Mouse (Mus musculus) intestine, embryonic 14.5 days (tissue): ENCODE results near the gene Oprl1. TPM values are rescaled to one million over a fixed set of nuclear protein-coding genes. Genes with fewer than 3 reads are reported as not detected.

Source experiments
- ATAC-seq: fragments of 200-750 bp; cut with Nextera tagmentation; replicated peaks from 2 replicates; pipeline ENCODE4 v1.8.0; 2017; ENCODE audit warnings: low read depth, moderate number of reproducible peaks, moderate TSS enrichment, moderate library complexity; ENCODE audit not compliant: low FRiP score, low TSS enrichment
- DNase-seq: peaks from one replicate; pipeline ENCODE4 v3.0.0-alpha.2; 2018; ENCODE audit warnings: low spot score
- H3K27ac ChIP-seq: fragments of 300-500 bp; sonication (generic); 2 replicates; pipeline ENCODE4 v1.5.1; 2014; ENCODE audit warnings: low read depth, mild to moderate bottlenecking, control low read depth
- H3K27me3 ChIP-seq: fragments of 300-500 bp; sonication (generic); replicated peaks from 2 replicates; pipeline ENCODE4 v1.6.1; 2014; ENCODE audit warnings: low read length, control low read depth; ENCODE audit not compliant: control insufficient read depth, insufficient read depth
- H3K36me3 ChIP-seq: fragments of 300-500 bp; sonication (generic); 2 replicates; pipeline ENCODE4 v1.6.1; 2014; ENCODE audit warnings: low read length, control low read depth; ENCODE audit not compliant: control insufficient read depth, insufficient read depth
- H3K4me1 ChIP-seq: fragments of 300-500 bp; sonication (generic); replicated peaks from 2 replicates; pipeline ENCODE4 v1.6.1; 2014; ENCODE audit warnings: low read length, control low read depth, mixed read lengths; ENCODE audit not compliant: control insufficient read depth, insufficient read depth
- H3K4me2 ChIP-seq: fragments of 300-500 bp; sonication (generic); 2 replicates; pipeline ENCODE4 v1.6.1; 2014; ENCODE audit warnings: low read length
- H3K4me3 ChIP-seq: fragments of 300-500 bp; sonication (generic); 2 replicates; pipeline ENCODE4 v1.5.1; 2014; ENCODE audit warnings: low read depth, low read length, control low read depth, mixed read lengths
- H3K9ac ChIP-seq: fragments of 300-500 bp; sonication (generic); 2 replicates; pipeline ENCODE4 v1.6.1; 2014; ENCODE audit warnings: mild to moderate bottlenecking, low read length
- H3K9me3 ChIP-seq: fragments of 300-500 bp; sonication (generic); 2 replicates; pipeline ENCODE4 v1.6.1; 2016; ENCODE audit warnings: low read length, control low read depth; ENCODE audit not compliant: control insufficient read depth
- WGBS: fragments of 180-500 bp; shearing (Covaris S2); extraction: QIAGEN DNeasy Blood & Tissue Kit; methylation state at CpG from one replicate; pipeline ENCODE4 v1.1.7; 2014; 5-methylcytosine and 5-hydroxymethylcytosine counted together
- polyA plus RNA-seq: library from polyadenylated mRNA; unstranded; fragments of >200 nt; fragmentation: Nextera tagmentation; extraction: Ambion mirVana; gene quantifications from 2 replicates; pipeline ENCODE4 v1.2.1, GENCODE M21; 2014

The Oprl1 gene
- polyA plus RNA-seq, 1 experiment from 2014 or later = 1.8 TPM

DNA sequence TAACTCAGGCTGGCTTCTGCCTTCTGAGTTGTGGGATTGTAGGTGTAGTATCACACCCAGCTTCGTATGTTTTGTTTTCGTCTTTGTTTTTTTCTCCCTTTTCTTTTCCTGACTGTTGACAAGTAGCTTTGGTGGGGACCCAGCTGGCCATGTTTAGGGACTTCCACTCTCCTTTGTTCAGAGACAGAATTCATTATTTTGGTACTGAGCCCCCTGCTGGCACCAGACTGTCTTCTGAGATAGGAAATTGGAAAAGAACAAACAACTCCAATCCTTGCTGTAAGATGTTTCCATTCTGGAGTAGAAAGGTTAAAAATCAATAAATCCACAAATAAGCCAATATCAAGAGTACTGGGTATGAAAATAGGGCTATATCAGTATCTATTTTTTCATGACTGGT is 38.4 kb upstream of the Oprl1 start:
- H3K36me3 ChIP-seq = no peaks in the 10 kb centered on the region
- WGBS = 70% methylated on average over 2 of the region's 2 CpGs
- peaks cover 25% of the 10 kb centered on the region for H3K27me3 ChIP-seq
- H3K4me2 ChIP-seq = no peak overlapping the region
- H3K4me3 ChIP-seq = no peak overlapping the region
- no peak overlapping the region for H3K9ac ChIP-seq
- no peak for DNase-seq
- peaks cover 11% of the 10 kb centered on the region; the same call in 1 of the 2 replicates for H3K4me1 ChIP-seq
- ATAC-seq = no peak
- H3K9me3 ChIP-seq = no peaks in the 10 kb centered on the region
- H3K27ac ChIP-seq = no peak overlapping the region

DNA sequence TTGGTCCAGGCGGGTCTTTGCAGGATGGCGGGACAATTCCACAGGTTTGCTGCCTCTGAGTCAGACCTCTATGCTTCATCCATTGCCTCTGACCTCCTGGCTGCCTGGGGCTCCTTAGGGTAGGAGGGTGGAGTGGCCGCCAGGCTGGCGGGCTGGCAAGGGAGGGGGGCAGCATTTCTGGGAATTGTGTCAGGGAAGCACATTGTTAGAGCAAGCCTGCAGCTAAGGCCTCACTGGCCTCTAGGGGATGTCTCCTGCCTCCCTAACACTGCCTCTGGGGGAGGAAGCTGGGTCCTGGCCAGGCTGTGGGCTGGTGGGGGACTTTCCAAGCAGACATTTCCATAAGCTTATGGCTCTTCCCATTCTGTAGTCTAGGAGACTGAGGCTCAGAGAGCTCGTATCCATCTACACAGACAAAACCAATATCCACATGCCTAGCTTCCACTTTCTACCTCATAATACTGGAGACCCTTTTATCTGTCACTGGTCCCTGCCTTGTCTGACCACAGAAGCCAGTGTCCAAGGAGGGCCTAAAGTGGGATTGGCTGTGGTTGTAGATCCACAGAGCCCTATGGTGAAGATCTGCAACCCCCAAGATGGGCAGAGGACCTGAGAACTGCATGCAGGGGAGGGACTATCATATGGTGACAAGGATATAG is 37.6 kb upstream of the Oprl1 start:
- Histone ChIP-seq H3K27me3 (peaks cover 17% of the 10 kb centered on the region), H3K27ac (no peak overlapping the region), H3K4me2 (no peak overlapping the region), H3K4me1 (peaks cover 11% of the 10 kb centered on the region; the same call in 1 of the 2 replicates), H3K9me3 (no peaks in the 10 kb centered on the region), H3K36me3 (no peaks in the 10 kb centered on the region), H3K4me3 (no peak overlapping the region), H3K9ac (no peak overlapping the region)
- WGBS = 74% methylated on average over 5 of the region's 5 CpGs
- no peak for ATAC-seq
- no peak for DNase-seq

DNA sequence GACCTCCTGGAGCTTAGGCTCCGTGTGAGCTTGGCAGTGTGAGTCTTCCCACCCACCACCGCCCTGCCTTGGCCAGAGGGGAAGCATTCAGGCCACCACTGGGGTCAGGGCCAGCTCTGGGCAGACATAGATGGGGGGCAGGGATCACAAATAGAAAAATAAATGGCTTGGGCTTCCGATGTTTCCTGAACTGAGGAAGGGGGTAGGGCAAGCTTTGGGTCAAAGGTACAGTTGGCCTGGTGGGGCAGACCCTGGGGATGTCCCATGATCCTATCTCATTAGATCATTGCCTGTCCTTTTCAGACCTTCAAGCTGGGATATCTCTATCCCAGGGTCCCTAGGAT is 37.1 kb upstream of the Oprl1 start:
- Histone ChIP-seq H3K4me3 (no peak overlapping the region), H3K36me3 (no peaks in the 10 kb centered on the region), H3K4me1 (peaks cover 11% of the 10 kb centered on the region; the same call in 1 of the 2 replicates), H3K27me3 (peaks cover 12% of the 10 kb centered on the region), H3K4me2 (no peak overlapping the region), H3K9ac (no peak overlapping the region), H3K9me3 (no peaks in the 10 kb centered on the region), H3K27ac (no peak overlapping the region)
- 42% methylated on average over 3 of the region's 3 CpGs for WGBS
- ATAC-seq = no peak
- DNase-seq = no peak

DNA sequence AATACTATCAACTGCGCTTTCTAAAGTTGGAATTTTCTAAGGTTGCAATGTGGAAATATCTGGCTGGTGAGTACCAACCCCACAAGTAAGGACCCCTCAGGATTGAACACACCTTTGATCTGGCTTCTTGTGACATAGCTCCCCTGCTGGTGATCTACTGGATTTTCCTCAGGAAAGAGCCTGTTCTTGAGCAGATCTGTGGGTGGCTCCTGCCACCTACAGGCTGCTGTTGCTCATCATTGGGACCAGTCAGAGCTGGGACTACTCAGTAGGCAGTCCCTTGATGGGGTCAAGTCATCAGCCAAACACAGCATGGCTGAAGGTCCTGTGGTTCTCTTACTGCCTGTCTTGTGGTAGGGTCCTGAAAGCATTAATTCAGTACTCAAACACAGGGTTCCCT is 36.0 kb upstream of the Oprl1 start:
- no peak overlapping the region for H3K27ac ChIP-seq
- no peak overlapping the region for H3K9ac ChIP-seq
- 17% methylated on average over 1 of the region's 1 CpGs for WGBS
- ATAC-seq (peak; percentile 69), DNase-seq (peak; percentile 76)
- H3K4me3 ChIP-seq = no peak overlapping the region
- H3K27me3 ChIP-seq = 0 out of 2 replicates have a peak, but pooled peaks cover 4% of the 10 kb centered on the region
- H3K4me1 ChIP-seq = peaks cover 11% of the 10 kb centered on the region; the same call in 1 of the 2 replicates
- H3K4me2 ChIP-seq = no peak overlapping the region
- H3K36me3 ChIP-seq = no peaks in the 10 kb centered on the region
- no peaks in the 10 kb centered on the region for H3K9me3 ChIP-seq

DNA sequence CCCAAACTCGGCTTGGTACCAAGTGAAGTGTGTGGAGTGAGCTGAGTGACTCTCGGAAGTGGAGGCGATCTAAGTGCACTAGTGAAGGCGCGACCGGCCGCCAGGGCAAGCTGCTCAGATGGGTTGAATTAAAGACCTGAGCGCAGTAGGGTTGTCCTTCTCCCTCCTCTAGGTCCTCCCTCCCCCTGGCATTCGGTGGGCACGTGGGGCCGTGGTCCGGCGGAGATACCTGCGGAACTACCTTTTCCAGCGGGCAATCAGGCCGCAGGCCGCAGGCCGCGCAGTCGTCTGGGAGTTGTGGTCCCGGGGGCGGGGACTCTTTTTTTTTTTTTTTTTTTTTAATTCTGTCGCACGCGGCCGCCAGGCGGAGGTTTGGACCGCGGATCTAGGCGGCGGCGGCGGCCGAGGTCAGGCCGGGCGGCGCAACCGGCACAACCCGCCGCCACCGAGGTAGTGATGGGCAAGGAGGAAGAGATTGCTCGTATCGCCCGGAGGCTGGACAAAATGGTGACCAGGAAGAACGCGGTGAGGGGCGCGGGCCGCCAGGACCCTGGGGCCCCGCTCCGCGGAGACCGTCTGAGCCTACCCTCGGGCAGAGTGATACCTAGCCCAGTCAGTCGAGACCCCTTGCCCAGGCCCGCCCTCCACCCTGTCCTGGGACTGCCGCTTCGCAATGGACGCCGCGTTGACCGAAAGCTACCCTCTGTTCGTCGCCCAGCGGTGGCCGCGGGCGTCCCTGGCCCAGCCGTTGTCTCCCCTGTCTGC is 34.7 kb upstream of the Oprl1 start, which contains the start of gene Tcea2:
Gene Tcea2, plus strand, starts transcription at position 360 of the 765 bp plus-strand sequence.
- peak; percentile 90 for DNase-seq
- H3K9me3 ChIP-seq = no peaks in the 10 kb centered on the region
- peak within 1 kb of the TSS; percentile 66 for H3K4me3 ChIP-seq
- H3K27me3 ChIP-seq = no peaks in the 10 kb centered on the region
- peak within 1 kb of the TSS; percentile 95 for H3K4me2 ChIP-seq
- H3K9ac ChIP-seq = peak within 1 kb of the TSS; percentile 84
- no peak within 1 kb of the TSS; the same call in 1 of the 2 replicates for H3K27ac ChIP-seq
- H3K4me1 ChIP-seq = peaks cover 11% of the 10 kb centered on the region; the same call in 1 of the 2 replicates
- ATAC-seq = peak; percentile 63
- H3K36me3 ChIP-seq = peaks cover 4% of the 10 kb centered on the region; the same call in 1 of the 2 replicates
- WGBS = under 1% methylated on average over 69 of the region's 69 CpGs

DNA sequence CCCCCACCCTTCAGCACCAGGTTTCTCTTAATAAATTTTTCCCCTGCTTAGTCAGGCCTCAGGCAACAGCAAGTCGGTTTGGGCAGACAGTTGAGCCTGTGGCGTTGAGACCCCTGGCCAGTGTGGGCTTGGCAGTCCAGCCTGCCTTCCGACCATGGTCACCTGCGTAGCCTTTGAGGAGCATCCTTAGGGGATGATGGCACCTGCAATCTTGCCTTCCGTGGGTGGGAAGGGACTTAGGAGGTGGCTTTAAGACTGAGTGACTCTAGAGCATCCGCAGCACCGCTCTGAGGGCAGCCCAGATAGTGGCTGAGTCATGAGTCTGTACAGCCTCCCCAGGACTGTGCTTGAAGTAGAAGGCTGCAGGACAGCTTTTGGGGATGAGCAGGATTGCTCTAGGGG is 34.1 kb upstream of the Oprl1 start:
- H3K9ac ChIP-seq = peak overlapping the region; percentile 84
- peaks cover 6% of the 10 kb centered on the region; the same call in 1 of the 2 replicates for H3K4me1 ChIP-seq
- no peaks in the 10 kb centered on the region for H3K9me3 ChIP-seq
- H3K27me3 ChIP-seq = no peaks in the 10 kb centered on the region
- DNase-seq (peak; percentile 75), ATAC-seq (peak; percentile 14)
- WGBS = 18% methylated on average over 7 of the region's 7 CpGs
- H3K4me2 ChIP-seq = peak overlapping the region; percentile 95
- peaks cover 6% of the 10 kb centered on the region; the same call in 1 of the 2 replicates for H3K36me3 ChIP-seq
- no peak overlapping the region; the same call in 1 of the 2 replicates for H3K27ac ChIP-seq
- peak overlapping the region; percentile 66 for H3K4me3 ChIP-seq

DNA sequence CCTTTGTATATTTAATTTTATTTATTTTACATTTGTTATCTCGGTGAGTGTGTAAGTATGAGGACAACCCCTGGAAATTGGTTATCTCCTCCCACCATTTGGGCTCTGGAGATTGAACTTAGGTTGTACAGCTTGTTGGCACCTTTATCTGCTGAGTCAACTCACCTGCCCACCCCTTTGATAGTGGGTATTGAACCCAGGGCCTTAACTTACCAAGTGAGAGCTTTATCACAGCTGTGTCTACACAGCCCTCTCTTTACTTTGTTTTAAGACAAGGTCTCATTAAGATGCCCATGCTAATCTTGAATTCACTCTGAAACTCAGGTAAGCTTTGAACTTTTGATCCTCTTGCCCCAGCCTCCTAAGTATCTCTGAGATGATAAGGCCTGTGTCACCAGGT is 32.8 kb upstream of the Oprl1 start:
- Histone ChIP-seq H3K4me1 (peaks cover 6% of the 10 kb centered on the region; the same call in 1 of the 2 replicates), H3K9ac (no peak overlapping the region), H3K27ac (no peak overlapping the region), H3K27me3 (no peaks in the 10 kb centered on the region), H3K4me3 (no peak overlapping the region), H3K9me3 (no peaks in the 10 kb centered on the region), H3K36me3 (peaks cover 19% of the 10 kb centered on the region), H3K4me2 (no peak overlapping the region)
- DNase-seq = no peak
- ATAC-seq = no peak
- WGBS = 71% methylated on average over 1 of the region's 1 CpGs

DNA sequence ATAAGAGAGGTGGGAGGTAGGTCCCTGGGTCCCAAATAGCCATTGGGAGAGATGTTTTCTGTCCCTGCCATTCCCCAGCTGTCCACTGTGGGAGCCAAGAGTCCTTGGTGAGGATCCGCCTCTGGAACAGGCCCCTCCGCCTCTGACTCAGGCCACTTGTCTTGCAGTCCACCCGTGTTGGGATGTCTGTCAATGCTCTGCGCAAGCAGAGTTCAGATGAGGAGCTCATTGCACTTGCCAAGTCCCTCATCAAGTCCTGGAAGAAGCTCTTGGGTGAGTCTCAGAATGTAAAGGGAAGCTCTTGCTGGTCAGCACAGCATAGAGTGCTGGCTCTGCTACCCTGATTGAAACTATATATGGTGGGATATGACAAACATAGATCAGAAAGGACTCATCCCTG is 31.4 kb upstream of the Oprl1 start:
- no peaks in the 10 kb centered on the region for H3K27me3 ChIP-seq
- 58% methylated on average over 4 of the region's 4 CpGs for WGBS
- ATAC-seq = no peak

More for the DNA sequence above, 31.4 kb upstream of the Oprl1 start:
- no peak overlapping the region for H3K4me2 ChIP-seq
- no peaks in the 10 kb centered on the region for H3K9me3 ChIP-seq
- no peak overlapping the region for H3K4me3 ChIP-seq
- peaks cover 6% of the 10 kb centered on the region; the same call in 1 of the 2 replicates for H3K4me1 ChIP-seq
- peaks cover 33% of the 10 kb centered on the region for H3K36me3 ChIP-seq
- no peak overlapping the region for H3K27ac ChIP-seq
- no peak for DNase-seq
- no peak overlapping the region for H3K9ac ChIP-seq
